Mouse (Mus musculus): ENCODE measurements around the gene Ppm1h. TPM values are rescaled to one million over a fixed set of nuclear protein-coding genes. Genes with fewer than 3 reads are reported as not detected.

Ppm1h gene
- total and polyA plus RNA-seq, 3 experiments: 6.9 to 14.9 TPM; not detected in 1

DNA sequence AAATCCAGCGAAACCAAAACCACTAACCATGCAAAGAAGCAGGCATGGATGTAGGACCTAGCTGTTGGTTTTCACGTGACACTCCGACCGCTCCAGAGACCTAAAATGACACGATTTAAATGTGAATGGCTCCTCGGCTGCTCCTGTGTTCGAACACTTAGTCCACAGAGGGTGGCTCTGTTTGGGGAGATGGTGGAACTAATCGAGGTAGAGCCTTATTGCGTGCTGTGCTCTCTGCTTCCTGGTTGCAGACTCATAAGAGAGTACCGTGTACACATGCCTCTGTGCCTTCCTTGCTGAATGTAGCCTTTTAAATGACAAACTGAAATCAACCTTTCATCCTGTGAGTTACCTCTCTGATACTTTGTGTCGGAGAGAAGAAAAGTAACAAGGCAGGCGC lies 79.2 kb downstream of the Ppm1h start:
- Histone ChIP-seq H3K27ac (ENCODE audit: control insufficient read depth, low read depth, low read length) (no peak overlapping the region), H3K4me1 (ENCODE audit: control insufficient read depth in 1 of 2, insufficient read depth in 2 of 2, low read length in 2 of 2) (no peaks in the 10 kb centered on the region), H3K4me3 (ENCODE audit: control insufficient read depth in 1 of 2, insufficient read depth in 1 of 2, low read depth in 2 of 2, low read length in 2 of 2) (no peak overlapping the region), H3K79me2 (ENCODE audit: control insufficient read depth, insufficient read depth, low read length, poor library complexity) (no peaks in the 10 kb centered on the region), H3K27me3 (ENCODE audit: control insufficient read depth in 1 of 2, insufficient read depth in 2 of 2, low read length in 2 of 2) (no peaks in the 10 kb centered on the region), H3K9me3 (replicated peaks; ENCODE audit: insufficient read depth, low read length) (no peaks in the 10 kb centered on the region), H3K9ac (ENCODE audit: control insufficient read depth, low read depth, low read length, poor library complexity, severe bottlenecking) (no peak overlapping the region), H3K36me3 (ENCODE audit: control insufficient read depth in 1 of 2, insufficient read depth in 2 of 2, low read length in 2 of 2) (no peaks in the 10 kb centered on the region)
- DNase-seq (ENCODE audit: low read depth, low spot score): no peak
- TF ChIP-seq RAD21 (IDR thresholded peaks at IDR 0.05; ENCODE audit: low read depth, low read length): no peak
- TF ChIP-seq MXI1 (IDR thresholded peaks at IDR 0.05; ENCODE audit: low read depth, low read length): no peak
- TF ChIP-seq ZNF384 (IDR thresholded peaks at IDR 0.05; ENCODE audit: low read depth, low read length): no peak
- TF ChIP-seq RCOR1 (IDR thresholded peaks at IDR 0.05; ENCODE audit: low read depth, low read length): no peak
- no peak for TF ChIP-seq TAL1 (IDR thresholded peaks at IDR 0.05; ENCODE audit: low read length)
- TF ChIP-seq UBTF (IDR thresholded peaks at IDR 0.05; ENCODE audit: borderline replicate concordance, insufficient read depth, low read depth, low read length): no peak
- TF ChIP-seq JUND (IDR thresholded peaks at IDR 0.05; ENCODE audit: low read depth, low read length): no peak
- TF ChIP-seq MAZ (IDR thresholded peaks at IDR 0.05; ENCODE audit: low read depth, low read length): no peak
- TF ChIP-seq ZC3H11A (IDR thresholded peaks at IDR 0.05; ENCODE audit: low read depth, low read length): no peak
- TF ChIP-seq ELF1 (IDR thresholded peaks at IDR 0.05; ENCODE audit: low read depth, low read length): no peak
- no peak for TF ChIP-seq ETS1 (IDR thresholded peaks at IDR 0.05; ENCODE audit: low read depth, low read length)
- TF ChIP-seq HCFC1 (IDR thresholded peaks at IDR 0.05; ENCODE audit: low read depth, low read length): no peak
- TF ChIP-seq TCF12 (IDR thresholded peaks at IDR 0.05; ENCODE audit: low read depth, low read length): no peak
- no peak for TF ChIP-seq EP300 (IDR thresholded peaks at IDR 0.05; ENCODE audit: low read depth in 1 of 2, low read length in 2 of 2)

- Histone ChIP-seq H3K9ac (ENCODE audit: control insufficient read depth, low read depth, low read length, poor library complexity, severe bottlenecking) (no peak overlapping the region), H3K36me3 (ENCODE audit: control insufficient read depth in 1 of 2, insufficient read depth in 2 of 2, low read length in 2 of 2) (no peaks in the 10 kb centered on the region), H3K27me3 (ENCODE audit: control insufficient read depth in 1 of 2, insufficient read depth in 2 of 2, low read length in 2 of 2) (no peaks in the 10 kb centered on the region), H3K79me2 (ENCODE audit: control insufficient read depth, insufficient read depth, low read length, poor library complexity) (no peaks in the 10 kb centered on the region), H3K4me3 (ENCODE audit: control insufficient read depth in 1 of 2, insufficient read depth in 1 of 2, low read depth in 2 of 2, low read length in 2 of 2) (no peak overlapping the region), H3K27ac (ENCODE audit: control insufficient read depth, low read depth, low read length) (no peak overlapping the region), H3K9me3 (replicated peaks; ENCODE audit: insufficient read depth, low read length) (no peaks in the 10 kb centered on the region), H3K4me1 (ENCODE audit: control insufficient read depth in 1 of 2, insufficient read depth in 2 of 2, low read length in 2 of 2) (no peaks in the 10 kb centered on the region)
- TF ChIP-seq CHD1 (IDR thresholded peaks at IDR 0.05; ENCODE audit: low read depth, low read length): no peak
- no peak for TF ChIP-seq HCFC1 (IDR thresholded peaks at IDR 0.05; ENCODE audit: low read depth, low read length)
- no peak for TF ChIP-seq ZC3H11A (IDR thresholded peaks at IDR 0.05; ENCODE audit: low read depth, low read length)
- no peak for TF ChIP-seq RCOR1 (IDR thresholded peaks at IDR 0.05; ENCODE audit: low read depth, low read length)
- TF ChIP-seq ETS1 (IDR thresholded peaks at IDR 0.05; ENCODE audit: low read depth, low read length): no peak
- no peak for TF ChIP-seq RAD21 (IDR thresholded peaks at IDR 0.05; ENCODE audit: low read depth, low read length)
- TF ChIP-seq CHD2 (IDR thresholded peaks at IDR 0.05; ENCODE audit: low read length): no peak
- TF ChIP-seq MEF2A (IDR thresholded peaks at IDR 0.05; ENCODE audit: extremely low read depth, insufficient replicate concordance, low read depth, low read length, poor library complexity, severe bottlenecking): no peak
- no peak for TF ChIP-seq EP300 (IDR thresholded peaks at IDR 0.05; ENCODE audit: low read depth in 1 of 2, low read length in 2 of 2)
- DNase-seq (ENCODE audit: low read depth, low spot score): no peak
These were observed 79.8 kb downstream of the Ppm1h start for GRCm38 (mm10) chr10:122758346-122758745.
